Mouse (Mus musculus) cerebellum, postnatal 4 days (tissue): ENCODE results near the gene Dvl1.

Experiments used
- DNase-seq, 2 experiments: peaks; one replicate each; pipeline ENCODE4 v3.0.0; 2022; ENCODE audit warnings: low spot score in 2 of 2, mixed read lengths in 1 of 2

The Dvl1 gene

DNA sequence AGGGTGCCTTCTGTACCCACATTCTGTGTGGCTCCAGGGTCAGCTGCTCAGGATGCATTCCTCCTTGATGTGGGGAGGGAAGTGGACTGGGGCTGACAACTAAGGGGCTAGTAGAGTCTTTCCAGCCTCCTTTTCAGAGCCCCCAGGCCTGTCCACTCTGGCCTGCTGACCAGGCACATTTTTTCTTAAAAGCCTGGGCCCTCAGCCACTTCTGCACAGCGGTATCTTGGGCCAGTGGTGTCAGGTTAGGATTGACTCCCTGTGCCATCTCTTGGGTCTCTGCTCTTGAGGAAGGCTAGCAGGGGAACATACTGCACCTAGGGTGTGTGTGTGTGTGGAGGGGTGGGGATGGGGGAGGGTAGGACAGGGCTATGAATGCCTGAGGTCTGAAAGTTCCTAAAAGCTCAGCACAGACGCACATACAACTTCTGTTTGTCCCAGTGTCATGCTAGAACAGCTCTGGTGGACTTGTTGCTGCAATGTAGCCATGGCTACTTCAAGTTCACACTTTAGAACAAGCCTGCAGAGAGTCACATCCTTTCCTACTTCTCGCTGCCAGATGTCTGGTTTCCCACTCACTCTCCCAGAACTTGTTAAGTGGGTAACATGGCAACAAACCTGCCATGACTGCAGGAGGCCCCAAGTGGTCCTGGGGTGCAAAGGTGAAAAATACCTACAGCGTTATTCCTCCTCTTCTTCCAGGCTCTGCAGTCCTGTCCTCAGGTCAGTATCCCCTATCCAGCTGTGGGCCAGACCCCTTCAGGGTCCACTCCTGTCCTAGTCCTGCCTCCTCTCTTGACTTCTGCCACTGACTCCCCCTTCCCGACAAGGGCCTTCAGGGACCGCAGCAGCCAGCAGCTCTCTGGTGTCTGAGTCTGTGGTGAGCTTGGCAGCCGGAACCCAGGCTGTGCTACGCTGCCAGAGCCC lies 6.9 kb upstream of the Dvl1 start:
- no peak for DNase-seq

DNA sequence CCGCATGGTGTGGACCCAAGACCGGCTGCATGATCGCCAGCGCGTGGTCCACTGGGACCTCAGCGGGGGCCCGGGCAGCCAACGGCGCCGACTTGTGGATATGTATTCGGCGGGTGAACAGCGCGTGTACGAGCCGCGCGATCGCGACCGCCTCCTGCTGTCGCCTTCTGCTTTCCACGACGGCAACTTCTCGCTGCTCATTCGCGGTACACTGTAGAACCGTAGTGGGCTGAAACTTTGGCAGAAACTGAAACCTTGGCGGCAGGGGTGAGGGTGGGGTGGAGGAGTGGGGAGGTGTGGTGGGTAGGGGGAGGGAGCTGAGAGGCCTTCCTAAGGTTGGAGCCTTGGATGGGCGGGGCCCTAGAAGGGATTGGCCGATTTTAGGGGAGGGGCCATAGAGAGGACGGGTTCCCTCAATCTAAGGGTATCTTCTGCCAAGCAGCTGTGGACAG lies 6.2 kb upstream of the Dvl1 start:
- peak in 1 of 2 experiments; percentile 34 for DNase-seq

DNA sequence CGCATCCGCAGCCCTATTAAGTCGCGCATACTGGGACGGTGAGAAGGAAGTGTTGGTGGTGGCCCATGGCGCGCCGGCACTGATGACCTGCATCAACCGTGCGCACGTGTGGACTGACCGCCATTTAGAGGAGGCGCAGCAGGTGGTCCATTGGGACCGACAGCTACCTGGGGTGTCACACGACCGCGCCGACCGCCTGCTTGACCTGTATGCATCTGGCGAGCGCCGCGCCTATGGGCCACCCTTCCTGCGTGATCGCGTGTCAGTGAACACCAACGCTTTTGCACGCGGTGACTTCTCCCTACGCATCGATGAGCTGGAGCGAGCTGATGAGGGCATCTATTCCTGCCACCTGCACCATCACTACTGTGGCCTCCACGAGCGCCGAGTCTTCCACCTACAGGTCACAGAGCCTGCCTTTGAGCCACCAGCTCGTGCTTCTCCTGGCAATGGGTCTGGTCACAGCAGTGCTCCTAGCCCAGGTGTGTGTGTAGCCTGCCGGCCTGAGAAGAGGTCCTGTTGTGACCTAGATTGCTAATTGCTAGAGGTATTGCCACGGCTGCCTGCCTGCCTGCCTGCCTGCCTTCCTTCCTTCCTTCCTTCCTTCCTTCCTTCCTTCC lies 5.4 kb upstream of the Dvl1 start:
- DNase-seq, result no peak

DNA sequence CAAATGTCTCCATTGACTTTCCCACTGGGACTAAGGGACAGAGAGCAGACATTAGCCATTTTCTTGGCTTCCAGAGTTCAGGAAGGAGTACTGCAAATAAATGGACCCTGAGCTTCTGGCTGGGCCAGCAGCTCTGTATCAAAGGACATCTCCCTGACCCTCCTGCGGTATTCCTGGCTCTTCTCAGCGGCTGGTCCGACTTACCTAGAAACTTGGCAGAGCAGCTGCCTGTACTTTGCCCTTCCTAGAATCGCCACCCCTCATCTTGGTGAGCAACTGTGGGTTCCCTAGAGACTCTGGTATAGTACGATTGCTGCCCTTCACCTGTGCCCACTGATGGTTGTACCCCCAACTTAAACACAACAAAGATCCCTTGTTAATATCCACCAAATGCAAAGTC lies 4.0 kb upstream of the Dvl1 start:
- DNase-seq, result no peak

DNA sequence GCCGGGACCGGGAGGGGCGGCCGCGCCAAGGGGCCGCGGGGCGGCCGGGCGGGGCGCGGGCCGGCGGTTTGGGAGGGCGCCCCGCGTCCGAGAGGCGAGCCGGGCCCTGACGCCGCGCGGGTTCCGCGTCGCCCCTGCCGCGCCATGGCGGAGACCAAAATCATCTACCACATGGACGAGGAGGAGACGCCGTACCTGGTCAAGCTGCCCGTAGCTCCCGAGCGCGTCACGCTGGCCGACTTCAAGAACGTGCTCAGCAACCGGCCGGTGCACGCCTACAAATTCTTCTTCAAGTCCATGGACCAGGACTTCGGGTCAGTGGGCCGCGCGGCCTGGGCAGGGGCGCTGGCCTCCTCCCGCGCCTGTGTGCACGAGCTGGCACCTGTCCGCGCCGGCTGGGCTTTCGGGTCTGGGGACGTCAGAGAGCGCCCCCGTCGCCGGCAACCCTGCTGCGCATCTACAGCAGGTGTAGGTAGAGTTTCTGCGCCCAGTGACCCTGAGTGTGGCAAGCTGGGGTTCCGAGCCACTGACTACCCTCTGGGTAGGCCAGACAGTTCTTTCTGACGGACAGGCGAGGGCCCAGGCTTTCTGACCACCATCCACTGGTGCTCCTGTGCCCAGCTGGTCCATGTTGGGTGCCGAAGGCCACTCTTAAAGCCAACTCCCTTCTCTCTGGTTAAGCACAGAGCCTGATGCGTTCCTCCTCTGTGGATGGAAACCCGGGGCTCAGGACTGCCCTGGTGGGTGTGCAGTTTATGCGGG lies 570 bp downstream of the Dvl1 start:
- peak in 1 of 2 experiments; percentile 37 for DNase-seq

DNA sequence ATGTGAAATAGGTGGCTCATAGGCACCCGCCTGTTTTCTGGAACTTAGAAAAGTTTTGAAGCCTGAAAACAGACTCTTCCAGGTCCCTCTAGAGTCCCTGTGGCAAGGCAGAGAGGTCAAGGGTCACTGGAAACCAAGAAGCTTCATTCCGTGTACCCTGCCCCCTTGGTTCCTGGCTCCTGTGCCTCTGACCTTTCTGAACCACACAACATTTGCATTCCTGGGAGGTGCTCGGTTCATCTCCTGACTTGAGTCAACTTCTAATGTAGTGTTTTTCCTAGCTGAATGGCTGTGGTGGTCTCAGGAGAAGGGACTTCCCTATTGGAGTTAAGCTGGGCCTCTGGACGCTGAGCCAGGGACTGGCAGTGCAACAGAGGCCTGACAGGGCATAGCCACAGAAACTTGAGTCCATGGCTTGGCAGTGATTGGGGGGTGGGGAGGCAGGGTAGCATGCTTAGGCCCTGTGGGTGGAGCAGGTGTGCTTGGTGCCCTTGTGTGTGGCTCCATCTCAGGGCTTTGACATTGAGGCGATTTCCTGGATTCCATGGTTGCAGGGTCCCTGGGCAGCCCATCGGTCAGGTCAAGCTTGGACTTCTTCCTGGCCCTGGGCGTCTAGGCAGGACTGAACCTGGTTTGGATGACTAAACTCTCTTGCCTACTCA lies 1.4 kb downstream of the Dvl1 start:
- DNase-seq, result no peak

DNA sequence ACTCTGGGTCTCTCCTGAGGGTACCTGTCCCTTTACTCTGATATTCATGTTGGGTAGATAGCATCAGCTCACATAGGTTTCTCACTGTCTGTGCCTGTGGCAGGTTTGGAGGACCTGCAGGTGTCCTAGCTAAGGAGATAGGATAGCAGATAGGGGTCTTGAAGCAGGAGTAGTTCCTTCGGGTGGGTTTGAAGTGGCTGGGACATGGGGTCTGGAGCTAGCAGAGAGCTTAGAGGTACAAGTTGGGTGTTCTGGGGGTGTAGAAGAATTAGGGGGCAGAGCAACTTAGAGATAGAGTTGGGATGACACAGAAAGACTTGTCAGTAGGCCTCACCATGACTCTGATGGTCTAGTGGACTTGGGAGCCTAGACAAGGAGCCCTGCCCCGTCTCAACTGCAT lies 2.2 kb downstream of the Dvl1 start:
- no peak for DNase-seq

DNA sequence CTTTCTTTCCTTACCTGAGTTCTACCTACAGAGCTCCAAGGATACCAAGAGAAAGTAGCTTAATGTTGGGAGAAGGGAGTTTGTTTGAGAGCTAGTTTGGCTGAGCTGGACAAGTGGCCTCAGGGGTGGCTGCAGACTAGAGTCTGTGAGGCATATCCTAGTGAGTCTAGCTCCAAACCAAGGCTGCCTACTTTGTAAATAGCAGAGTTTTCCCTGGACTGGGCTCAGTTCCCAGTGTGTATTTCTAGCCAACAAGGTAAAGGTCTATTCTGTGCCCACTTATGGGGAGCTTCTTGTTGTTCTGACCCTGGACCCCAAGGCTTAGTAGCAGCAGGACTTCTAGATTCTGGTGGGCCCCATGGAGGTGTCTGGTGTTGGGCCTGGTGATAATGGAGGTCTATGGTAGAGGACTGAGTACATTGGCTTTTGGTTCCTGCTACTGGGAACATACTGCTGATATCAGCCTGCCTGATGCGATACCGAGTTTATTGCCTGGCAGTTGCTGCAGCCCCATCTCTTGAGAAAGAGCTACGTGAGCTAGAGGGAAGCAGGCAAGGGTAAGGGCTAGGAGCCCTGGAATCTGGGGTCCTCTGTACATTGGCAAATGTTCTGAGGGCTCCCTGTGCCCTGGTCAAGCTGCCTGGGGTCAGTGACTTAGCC lies 2.7 kb downstream of the Dvl1 start:
- no peak for DNase-seq

DNA sequence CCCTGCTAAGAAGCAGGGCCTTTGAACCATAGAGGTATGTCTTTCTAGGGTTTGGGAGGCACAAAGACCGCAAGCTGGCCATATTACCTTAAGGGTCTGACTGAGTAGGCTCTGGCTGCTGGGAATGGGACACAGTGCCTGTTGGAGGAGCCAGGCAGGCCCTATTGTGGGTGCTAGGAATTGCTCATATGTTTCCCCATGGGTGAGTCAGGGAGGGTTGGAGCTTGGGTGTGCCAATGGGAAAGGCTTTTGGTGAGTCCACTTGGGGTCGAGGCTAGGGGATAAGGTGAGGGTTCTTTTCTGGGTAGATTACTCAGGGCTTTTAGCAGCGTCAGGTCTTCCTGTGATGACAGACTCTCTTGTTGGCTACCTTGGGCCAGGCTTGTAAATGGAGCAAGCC lies 4.2 kb downstream of the Dvl1 start:
- DNase-seq, result no peak

DNA sequence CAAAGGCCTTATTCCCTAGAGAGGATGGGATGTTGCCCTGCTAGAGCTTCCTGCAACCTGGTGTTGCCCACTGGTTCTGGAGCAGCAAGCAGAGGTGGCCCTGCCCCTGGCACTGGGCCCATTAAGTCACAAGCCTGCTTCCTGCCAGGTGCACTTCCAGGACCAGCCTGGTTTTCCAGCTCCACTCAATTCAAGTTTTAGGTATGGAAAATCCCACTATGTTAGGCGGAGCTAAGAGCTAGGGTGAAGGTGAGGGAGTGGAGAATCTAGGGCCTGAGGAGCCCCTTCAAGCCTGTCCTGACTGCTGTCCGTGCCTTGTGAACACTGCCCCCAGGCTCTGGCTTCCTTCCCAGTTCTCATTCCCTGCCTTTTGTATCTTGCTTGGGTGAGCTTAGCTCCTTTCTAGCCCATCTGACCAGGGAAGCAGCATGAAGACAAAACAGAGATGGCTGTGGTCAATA lies 4.8 kb downstream of the Dvl1 start:
- no peak for DNase-seq

DNA sequence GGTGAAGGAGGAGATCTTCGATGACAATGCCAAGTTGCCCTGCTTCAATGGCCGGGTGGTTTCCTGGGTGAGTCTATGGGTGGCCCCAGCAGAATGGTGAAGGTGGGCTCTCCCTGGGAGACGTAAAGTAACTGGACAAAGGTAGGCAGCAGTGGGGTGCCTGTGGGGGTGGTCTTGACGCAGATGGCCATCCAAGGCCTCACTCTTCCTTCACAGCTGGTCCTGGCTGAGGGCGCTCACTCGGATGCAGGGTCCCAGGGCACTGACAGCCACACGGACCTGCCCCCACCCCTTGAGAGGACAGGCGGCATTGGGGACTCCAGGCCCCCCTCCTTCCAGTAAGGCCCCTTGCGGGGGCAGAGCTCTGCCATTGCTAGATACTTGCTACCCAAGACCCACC lies 6.2 kb downstream of the Dvl1 start:
- no peak for DNase-seq

DNA sequence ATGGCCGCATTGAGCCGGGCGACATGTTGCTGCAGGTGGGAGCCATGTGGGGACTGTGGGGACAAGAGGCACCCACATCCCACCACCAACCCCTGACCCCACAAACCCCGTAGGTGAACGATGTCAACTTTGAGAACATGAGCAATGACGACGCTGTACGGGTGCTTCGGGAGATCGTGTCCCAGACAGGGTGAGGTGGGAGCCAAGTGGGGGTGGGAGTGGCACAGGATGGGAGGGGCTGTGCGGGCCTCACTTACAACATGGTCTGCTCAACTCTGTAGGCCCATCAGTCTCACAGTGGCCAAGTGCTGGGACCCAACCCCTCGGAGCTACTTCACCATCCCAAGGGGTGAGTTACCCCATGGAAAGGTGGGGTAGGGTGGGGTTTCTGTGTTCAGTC lies 7.8 kb downstream of the Dvl1 start:
- DNase-seq, result no peak

DNA sequence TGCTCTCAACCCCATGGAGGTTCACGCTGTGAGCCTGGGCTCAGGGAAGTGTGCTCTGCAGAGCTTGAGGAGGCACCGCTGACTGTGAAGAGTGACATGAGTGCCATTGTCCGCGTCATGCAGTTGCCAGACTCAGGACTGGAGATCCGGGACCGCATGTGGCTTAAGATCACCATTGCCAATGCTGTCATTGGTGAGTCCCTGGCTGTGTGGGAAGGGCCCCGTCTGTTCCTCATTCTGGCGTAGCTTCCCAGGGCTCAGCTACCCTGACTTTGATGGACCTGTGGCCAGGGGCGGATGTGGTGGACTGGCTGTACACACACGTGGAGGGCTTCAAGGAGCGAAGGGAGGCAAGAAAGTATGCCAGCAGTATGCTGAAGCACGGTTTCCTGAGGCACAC lies 8.9 kb downstream of the Dvl1 start:
- no peak for DNase-seq

DNA sequence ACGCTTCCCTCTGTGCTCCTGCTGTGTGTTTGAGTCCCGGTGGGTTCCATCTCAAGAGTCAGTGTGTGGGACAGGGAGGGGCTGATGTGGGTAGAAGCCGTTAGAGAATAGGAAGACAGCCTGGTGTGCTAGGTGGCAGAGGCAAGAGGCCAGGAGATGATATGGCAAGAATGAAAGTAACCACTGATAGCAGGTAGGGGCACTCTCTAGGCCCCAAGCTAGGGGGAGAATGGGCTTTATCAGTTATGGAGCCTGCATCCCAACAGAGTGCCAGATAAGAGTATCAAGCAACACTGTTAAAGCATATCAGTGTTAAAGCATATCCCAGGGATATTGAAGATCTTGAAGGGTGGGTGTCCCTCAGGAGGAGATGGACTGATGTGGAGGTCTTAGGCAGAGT lies 9.7 kb downstream of the Dvl1 start:
- no peak for DNase-seq

DNA sequence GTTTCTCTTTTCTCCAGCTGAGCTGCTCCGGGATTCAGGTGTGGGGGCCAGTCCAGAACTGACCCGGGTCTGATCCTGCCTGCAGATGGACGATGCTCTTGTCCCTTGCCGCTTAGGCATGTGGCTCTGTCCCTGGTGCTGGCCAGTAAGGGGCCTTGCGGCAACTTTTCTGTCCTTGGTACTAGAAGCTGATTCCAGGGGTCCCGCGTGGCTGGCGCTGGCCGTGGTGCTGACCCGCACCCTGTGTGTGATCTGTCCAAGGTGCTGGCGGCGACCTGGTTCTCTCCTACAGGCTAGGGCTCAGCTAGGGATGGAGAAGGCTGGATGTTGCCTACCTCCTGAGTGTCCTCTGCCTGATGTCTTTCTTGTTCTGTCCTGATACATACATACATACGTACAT lies 12.1 kb downstream of the Dvl1 start:
- peak in 1 of 2 experiments; percentile 37 for DNase-seq

DNA sequence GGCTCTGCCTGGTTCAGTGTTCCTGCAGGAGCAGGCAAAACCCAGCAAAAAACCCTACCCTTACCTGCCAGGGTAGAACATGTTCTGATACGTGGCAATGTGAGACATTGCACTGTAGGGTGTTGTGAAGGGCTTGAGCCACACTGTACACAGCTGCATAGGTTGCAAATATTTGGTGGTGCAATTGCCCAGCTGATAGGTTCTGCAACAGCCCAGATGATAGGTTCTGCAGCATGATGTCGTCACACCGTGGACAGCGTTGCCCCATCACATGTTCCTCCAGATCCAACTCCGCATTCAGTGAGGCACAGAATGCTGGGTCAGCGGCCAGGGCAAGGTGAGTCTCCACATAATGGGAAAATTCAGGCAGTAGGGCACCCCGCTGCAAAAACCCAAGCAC lies 14.6 kb downstream of the Dvl1 start:
- DNase-seq, result no peak

DNA sequence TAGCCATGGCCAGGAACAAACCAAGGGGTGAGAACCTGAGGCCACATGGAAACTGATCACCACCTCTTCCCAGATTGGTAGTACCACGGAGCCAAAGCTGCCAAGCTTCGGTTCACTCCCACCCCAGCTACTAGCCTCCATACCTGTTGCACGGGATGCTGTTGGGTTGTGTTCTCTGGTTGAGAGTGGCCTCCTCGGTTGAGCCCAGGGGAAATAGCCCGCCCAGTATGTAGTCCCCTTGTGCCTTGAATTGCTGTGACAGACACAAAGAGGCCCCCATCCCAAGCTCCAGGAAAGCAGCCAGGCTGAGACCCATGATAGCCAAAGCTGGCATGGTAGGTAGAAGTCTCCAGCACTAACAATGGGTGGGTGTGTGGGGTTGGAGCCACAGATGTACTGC lies 15.8 kb downstream of the Dvl1 start, which contains the start of gene Tas1r3:
Gene Tas1r3, minus strand, starts transcription at position 362 of the 400 bp plus-strand sequence.
- DNase-seq, result no peak

DNA sequence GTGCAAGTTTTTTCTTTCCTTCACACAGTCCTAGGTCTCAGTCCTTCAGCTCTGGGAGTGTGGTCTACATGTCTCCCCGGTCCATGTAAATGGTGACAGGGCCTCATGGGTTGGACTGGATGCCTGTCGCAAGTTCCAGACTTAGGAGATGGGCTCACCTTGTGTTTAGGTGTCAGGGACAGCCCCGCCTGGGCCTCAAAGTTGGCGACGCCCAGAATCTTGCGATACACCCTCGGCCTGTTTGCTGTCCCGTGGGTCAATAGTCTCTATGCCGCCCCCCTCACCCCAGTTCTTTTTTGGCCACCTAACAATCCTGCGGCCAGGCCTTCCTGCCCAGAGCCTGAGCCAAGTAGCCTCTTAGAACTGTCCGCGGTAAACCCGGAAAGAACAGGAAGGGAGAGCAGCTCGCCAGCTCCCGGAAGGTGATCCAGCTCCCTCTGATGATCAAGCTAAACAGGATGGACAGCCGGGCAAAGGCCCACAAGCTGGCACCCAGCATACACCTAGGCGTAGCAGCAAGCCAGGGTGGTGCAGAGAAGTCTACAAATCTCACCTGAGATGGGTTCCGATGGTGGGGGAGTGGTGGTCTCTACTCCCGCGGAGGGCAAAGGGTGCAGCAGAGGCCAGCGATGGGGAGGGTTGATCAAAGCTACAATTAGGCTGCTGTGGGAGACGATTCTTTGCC lies 21.6 kb downstream of the Dvl1 start:
- DNase-seq, result no peak

DNA sequence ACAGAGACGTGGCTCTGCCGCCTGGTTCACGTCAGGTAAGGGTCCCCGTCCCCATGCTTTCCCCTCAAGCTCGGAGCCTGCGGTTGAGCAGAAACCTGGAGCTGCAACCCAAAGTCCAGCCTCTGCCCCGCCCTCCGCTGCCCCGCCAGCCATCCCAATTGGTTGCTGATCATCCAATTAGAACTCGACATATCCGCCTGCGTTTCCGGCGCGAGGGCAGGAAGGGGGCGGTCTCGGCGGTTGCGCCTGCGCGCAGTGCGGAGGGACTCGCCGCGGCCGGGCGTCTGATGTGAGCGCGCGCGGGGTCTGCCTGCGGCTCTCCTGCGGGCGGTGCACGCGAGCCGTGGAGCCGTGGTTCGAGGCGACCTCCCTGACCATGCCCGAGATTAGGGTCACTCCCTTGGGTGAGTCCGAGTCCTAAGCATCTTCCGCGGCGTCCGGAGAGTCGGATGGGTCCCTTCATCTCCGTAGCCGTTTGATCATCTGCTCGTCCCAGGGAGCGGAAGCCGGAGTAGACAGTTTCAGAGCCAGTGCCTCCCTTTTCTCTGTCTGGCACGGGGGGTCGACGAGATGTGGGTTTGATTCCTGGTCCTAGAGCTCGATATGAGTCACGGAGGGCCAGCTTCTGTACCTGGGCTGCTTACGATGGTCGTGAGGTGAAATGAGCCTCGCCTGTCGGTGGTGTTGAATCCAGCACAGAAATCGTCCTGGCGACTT lies 22.3 kb downstream of the Dvl1 start, which contains the start of the genes Cptp and Ints11:
Gene Cptp, minus strand, starts transcription at position 124 of the 717 bp plus-strand sequence.
Gene Ints11, plus strand, starts transcription at position 230 of the 717 bp plus-strand sequence.
- peak; percentile 90 to 95 for DNase-seq

DNA sequence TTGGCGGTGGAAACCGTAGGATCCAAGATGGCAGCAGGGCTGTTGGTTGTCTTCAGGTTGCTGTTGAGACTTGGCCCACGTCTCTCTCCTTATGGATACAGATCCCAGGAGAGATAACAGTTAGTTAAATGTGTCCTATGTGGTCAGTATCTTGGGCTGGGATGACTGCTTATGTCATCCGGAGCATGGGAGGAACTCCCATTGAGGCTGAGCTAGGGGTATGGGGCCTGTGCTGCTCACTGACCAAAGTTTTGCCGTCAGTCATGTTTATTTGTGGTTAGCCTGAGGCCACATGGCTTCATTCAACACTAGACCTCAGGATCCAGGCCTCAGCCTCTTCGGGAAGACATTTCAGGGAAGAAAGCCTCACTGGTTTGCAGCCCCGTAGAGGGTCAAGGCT lies 24.2 kb downstream of the Dvl1 start:
- DNase-seq, result no peak
